Mouse (Mus musculus) stomach, postnatal 0 days (tissue): ENCODE measurements around the gene Nrcam. TPM values are rescaled to one million over a fixed set of nuclear protein-coding genes. Genes with fewer than 3 reads are reported as not detected.

Source experiments
- ATAC-seq: fragments of 200-750 bp; cut with Nextera tagmentation; 2 replicates; pipeline ENCODE4 v1.8.0; 2017; ENCODE audit not compliant: low FRiP score, low TSS enrichment
- DNase-seq: peaks from one replicate; pipeline ENCODE4 v3.0.0-alpha.2; 2016; ENCODE audit warnings: low spot score
- H3K27ac ChIP-seq: fragments of 300-500 bp; sonication (generic); replicated peaks from 2 replicates; pipeline ENCODE4 v1.5.1; 2014; ENCODE audit warnings: mild to moderate bottlenecking, control low read depth
- H3K27me3 ChIP-seq: fragments of 300-500 bp; sonication (generic); 2 replicates; pipeline ENCODE4 v1.6.1; 2014; ENCODE audit warnings: low read length; ENCODE audit not compliant: control insufficient read depth, insufficient read depth
- H3K36me3 ChIP-seq: fragments of 300-500 bp; sonication (generic); 2 replicates; pipeline ENCODE4 v1.6.1; 2014; ENCODE audit warnings: low read length, mixed read lengths; ENCODE audit not compliant: control insufficient read depth, insufficient read depth
- H3K4me1 ChIP-seq: fragments of 300-500 bp; sonication (generic); replicated peaks from 2 replicates; pipeline ENCODE4 v1.6.1; 2014; ENCODE audit warnings: antibody characterized with exemption; ENCODE audit not compliant: control insufficient read depth, insufficient read depth
- H3K4me2 ChIP-seq: fragments of 300-500 bp; sonication (generic); replicated peaks from 2 replicates; pipeline ENCODE4 v1.6.1; 2014; ENCODE audit warnings: low read depth, mild to moderate bottlenecking, control low read depth, moderate library complexity
- H3K4me3 ChIP-seq: fragments of 300-500 bp; sonication (generic); 2 replicates; pipeline ENCODE4 v1.5.1; 2014; ENCODE audit warnings: low read depth, low read length, control low read depth
- H3K9ac ChIP-seq: fragments of 300-500 bp; sonication (generic); 2 replicates; pipeline ENCODE4 v1.6.1; 2014; ENCODE audit warnings: mild to moderate bottlenecking, low read length, control low read depth, mixed read lengths
- H3K9me3 ChIP-seq: fragments of 300-500 bp; sonication (generic); 2 replicates; pipeline ENCODE4 v1.6.1; 2016; ENCODE audit warnings: low read length; ENCODE audit not compliant: control insufficient read depth
- CTCF ChIP-seq: IDR thresholded peaks from 2 replicates; pipeline ENCODE4 v1.5.1; 2016; ENCODE audit warnings: antibody characterized with exemption, low read depth, mild to moderate bottlenecking, moderate library complexity
- EP300 ChIP-seq: optimal IDR thresholded peaks from 2 replicates; pipeline ENCODE3; 2016; ENCODE audit warnings: antibody characterized with exemption
- WGBS: fragments of 180-500 bp; shearing (Covaris S2); extraction: QIAGEN DNeasy Blood & Tissue Kit; methylation state at CpG from one replicate; pipeline ENCODE4 v1.1.7; 2014; 5-methylcytosine and 5-hydroxymethylcytosine counted together
- polyA plus RNA-seq: library from polyadenylated mRNA; unstranded; fragments of >200 nt; fragmentation: Nextera tagmentation; extraction: Ambion mirVana; gene quantifications from 2 replicates; pipeline ENCODE4 v1.2.1, GENCODE M21; 2015

The Nrcam gene
- polyA plus RNA-seq, 1 experiment from 2014 or later, result 1.2 TPM

DNA sequence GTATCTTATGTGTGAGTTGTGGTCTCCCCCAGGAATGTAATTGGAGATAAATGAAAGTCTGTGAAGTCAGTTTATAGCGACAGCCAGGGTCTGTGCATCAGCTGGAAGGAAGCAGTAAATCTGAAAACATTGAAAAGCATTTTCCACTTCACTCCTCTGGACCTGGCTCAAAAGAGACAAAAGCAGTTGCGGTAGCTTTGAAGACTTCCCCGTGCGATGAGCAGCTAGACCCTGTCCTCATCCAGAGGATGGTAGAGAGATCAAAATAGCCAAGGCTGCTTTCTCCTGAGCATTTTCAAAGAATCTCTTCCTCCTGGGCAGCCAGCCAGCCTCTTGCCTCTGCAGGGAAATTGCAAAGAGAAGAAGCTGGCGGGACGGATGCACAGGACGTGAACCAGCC is 102.3 kb downstream of the Nrcam start:
- Histone ChIP-seq H3K4me2 (no peak overlapping the region), H3K4me3 (no peak overlapping the region), H3K9ac (no peak overlapping the region), H3K4me1 (no peaks in the 10 kb centered on the region), H3K36me3 (no peaks in the 10 kb centered on the region), H3K27me3 (no peaks in the 10 kb centered on the region), H3K9me3 (no peaks in the 10 kb centered on the region), H3K27ac (no peak overlapping the region)
- no peak for TF ChIP-seq EP300
- TF ChIP-seq CTCF, result no peak
- no peak for DNase-seq
- 66% methylated on average over 7 of the region's 7 CpGs for WGBS
- ATAC-seq, result no peak

DNA sequence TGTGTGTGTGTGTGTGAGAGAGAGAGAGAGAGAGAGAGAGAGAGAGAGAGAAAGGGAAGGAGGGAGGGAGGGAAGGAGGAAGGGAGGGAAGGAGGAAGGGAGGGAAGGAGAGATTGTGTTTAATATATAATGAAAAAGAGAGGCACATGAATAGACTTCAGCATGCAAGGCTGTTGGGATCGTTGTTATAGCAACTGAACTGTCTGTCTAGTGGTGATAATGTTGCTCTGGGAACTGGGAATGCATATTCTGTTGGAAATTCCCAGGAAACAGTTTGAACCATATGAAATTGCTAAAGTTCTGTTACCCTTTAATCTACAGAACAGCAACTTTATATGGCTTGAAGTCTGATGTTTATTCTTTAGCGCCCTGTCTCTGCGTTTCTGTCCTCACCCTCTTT is 104.0 kb downstream of the Nrcam start:
- no peak for ATAC-seq
- WGBS, result 88% methylated on average over 3 of the region's 3 CpGs

DNA sequence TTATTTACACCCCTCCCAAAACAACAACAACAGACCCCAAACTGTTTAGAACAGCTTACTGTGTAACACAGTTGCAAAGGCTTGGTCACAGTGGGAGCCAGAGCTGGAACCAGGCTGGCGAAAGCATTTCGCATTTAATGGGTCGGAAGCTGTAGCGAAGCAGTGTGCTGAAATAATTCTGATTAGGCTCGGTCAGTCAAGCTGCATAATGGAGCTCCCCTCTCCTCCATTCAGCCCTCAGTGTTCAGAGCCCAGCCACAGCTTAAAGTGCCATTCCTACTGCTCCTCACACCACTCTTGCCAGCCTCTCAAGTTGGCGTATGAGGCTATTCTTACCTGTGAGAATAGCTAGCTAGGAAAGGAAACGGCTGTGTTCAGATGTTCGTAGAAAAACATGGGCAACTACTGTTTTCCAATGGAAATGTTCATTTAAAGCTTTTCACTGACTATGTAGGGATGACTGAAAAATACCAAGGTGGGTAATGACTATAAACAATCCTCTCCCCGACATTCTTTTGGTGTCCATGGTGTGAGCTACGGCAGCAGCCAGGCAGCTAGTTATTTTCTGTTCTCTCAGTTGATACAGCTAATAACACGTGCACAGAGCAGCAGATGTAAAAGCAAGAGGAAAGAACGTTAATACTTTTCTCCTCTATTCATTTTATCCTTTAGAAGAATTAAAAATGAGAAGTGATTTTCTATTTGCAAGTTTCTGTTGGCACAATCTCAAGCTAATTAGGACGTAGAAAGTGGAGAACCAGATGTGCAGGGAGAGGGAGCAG is 108.6 kb downstream of the Nrcam start:
- no peak overlapping the region for H3K4me3 ChIP-seq
- 77% methylated on average over 13 of the region's 13 CpGs for WGBS
- H3K27me3 ChIP-seq, result no peaks in the 10 kb centered on the region
- no peaks in the 10 kb centered on the region for H3K4me1 ChIP-seq
- no peak for TF ChIP-seq EP300
- no peak for TF ChIP-seq CTCF
- no peak overlapping the region for H3K9ac ChIP-seq
- DNase-seq (no peak), ATAC-seq (no peak)
- H3K4me2 ChIP-seq, result no peak overlapping the region
- H3K36me3 ChIP-seq, result no peaks in the 10 kb centered on the region
- no peak overlapping the region for H3K27ac ChIP-seq
- H3K9me3 ChIP-seq, result no peaks in the 10 kb centered on the region

More for the DNA sequence above, 104.0 kb downstream of the Nrcam start:
- TF ChIP-seq EP300, result no peak
- TF ChIP-seq CTCF, result no peak
- Histone ChIP-seq H3K9ac (no peak overlapping the region), H3K27ac (no peak overlapping the region), H3K4me3 (no peak overlapping the region), H3K36me3 (no peaks in the 10 kb centered on the region), H3K4me1 (no peaks in the 10 kb centered on the region), H3K27me3 (no peaks in the 10 kb centered on the region), H3K4me2 (no peak overlapping the region), H3K9me3 (no peaks in the 10 kb centered on the region)
- no peak for DNase-seq

- 13% methylated on average over 8 of the region's 8 CpGs for WGBS
- Histone ChIP-seq H3K27me3 (no peaks in the 10 kb centered on the region), H3K36me3 (no peaks in the 10 kb centered on the region), H3K4me2 (no peak overlapping the region), H3K4me3 (no peak overlapping the region), H3K27ac (no peak overlapping the region), H3K4me1 (no peaks in the 10 kb centered on the region), H3K9ac (no peak overlapping the region), H3K9me3 (no peaks in the 10 kb centered on the region)
- no peak for DNase-seq
- no peak for ATAC-seq
- TF ChIP-seq CTCF (no peak), EP300 (no peak)
Measured at GRCm38 (mm10) chr12:44438884-44439283, 110.2 kb downstream of the Nrcam start.

DNA sequence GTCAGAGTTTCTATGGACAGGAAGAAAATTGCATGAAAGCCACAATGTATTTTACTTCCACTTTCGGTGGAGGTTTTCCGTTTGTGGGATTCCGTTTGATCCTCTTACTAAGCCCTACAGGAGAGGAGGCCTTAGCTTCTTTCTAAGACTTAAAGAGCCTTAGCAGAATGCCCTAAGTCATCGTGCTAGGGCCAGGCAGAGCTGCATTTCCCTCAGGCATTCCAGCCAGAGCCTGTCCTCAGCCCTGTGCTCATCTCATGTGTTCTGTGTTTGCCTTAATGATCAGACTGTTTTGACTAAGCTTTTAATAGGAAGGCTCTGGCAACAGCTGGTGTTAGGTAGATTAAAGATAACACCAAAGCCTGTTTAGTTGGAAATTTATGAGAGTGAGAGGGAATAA is 111.5 kb downstream of the Nrcam start:
- Histone ChIP-seq H3K27me3 (no peaks in the 10 kb centered on the region), H3K4me3 (no peak overlapping the region), H3K4me2 (no peak overlapping the region), H3K9me3 (no peaks in the 10 kb centered on the region), H3K27ac (no peak overlapping the region), H3K9ac (no peak overlapping the region), H3K4me1 (no peaks in the 10 kb centered on the region), H3K36me3 (no peaks in the 10 kb centered on the region)
- no peak for ATAC-seq
- TF ChIP-seq CTCF (no peak), EP300 (no peak)
- no peak for DNase-seq
- 41% methylated on average over 4 of the region's 4 CpGs for WGBS

- Histone ChIP-seq H3K4me3 (no peak overlapping the region), H3K36me3 (no peaks in the 10 kb centered on the region), H3K9me3 (no peaks in the 10 kb centered on the region), H3K9ac (no peak overlapping the region), H3K4me1 (no peaks in the 10 kb centered on the region), H3K4me2 (no peak overlapping the region), H3K27ac (no peak overlapping the region), H3K27me3 (no peaks in the 10 kb centered on the region)
- DNase-seq (no peak), ATAC-seq (no peak)
- WGBS, result 69% methylated on average over 6 of the region's 6 CpGs
- TF ChIP-seq EP300 (no peak), CTCF (no peak)
Measured at GRCm38 (mm10) chr12:44450930-44451329, 122.2 kb downstream of the Nrcam start.
